Mouse (Mus musculus): ENCODE data around the gene Wdr74. TPM values are rescaled to one million over a fixed set of nuclear protein-coding genes. Genes with fewer than 3 reads are reported as not detected.

The Wdr74 gene
- total and polyA plus RNA-seq, 3 experiments, result 133 to 235 (median 203) TPM

DNA sequence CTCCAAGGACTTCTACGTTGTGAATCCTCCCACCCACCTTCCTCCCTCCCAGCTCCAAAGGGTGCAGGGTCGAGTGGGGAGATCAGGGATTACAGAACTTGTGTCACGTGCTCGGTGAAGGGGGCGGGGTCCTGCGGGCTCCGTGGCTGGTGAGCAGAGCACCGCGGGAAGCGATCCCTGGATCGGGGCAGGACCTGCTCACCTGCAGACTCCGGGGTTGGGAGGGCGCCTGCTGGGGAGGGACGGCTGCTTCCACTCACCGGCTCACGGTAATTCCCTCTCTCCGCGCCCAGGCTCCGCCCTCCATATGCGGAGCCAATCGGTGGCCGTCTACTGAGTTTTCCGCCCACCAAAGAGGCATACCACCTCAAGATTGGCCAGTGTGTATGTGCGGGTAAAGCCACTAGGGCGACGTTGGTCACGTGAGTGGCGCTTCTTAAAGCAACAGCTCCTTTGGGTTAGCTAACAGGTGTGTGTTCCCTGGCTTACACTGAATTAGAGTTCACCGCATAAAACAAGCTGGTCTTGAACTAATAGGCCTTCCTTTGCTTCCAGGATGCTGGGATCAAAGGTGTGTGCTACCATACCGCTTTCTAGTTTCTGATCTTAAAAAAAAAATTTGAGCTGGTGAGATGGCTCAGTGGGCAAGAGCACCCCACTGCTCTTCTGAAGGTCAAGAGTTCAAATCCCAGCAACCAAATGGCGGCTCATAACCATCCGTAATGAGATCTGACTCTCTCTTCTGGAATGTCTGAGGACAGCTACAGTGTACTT is 50.6 kb downstream of the Wdr74 start, which contains the start of gene Taf6l (continued):
- TF ChIP-seq ELF1 (IDR thresholded peaks at IDR 0.05; ENCODE audit: low read depth, low read length), result peak; percentile 56
- TF ChIP-seq BHLHE40 (IDR thresholded peaks at IDR 0.05; ENCODE audit: low read depth, low read length), result peak; percentile 98

DNA sequence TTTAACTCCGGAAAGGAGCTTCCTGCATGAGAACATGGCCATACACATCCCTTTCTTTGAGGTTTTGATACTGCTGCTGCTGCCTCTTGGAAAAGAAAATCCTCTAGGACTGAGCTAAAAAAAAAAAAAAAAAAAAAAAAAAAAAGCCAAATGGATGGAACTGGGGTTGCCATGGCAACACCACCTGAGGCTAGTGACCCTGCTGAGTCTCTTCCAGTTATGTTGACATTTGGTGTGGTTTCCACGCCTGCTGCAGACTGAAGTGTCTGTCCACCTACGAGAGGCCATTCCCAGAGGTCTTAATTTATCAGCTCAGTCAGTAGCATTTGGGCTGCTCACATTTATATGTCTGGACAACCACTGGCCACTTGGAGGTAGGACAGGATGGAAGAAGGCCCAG is 52.9 kb downstream of the Wdr74 start:
- no peak overlapping the region for H3K27ac ChIP-seq (ENCODE audit: insufficient read depth, low read depth)
- no peak for DNase-seq (ENCODE audit: extremely low read depth)
- H3K4me2 ChIP-seq (ENCODE audit: insufficient read depth, low read depth, poor library complexity, severe bottlenecking), result no peak overlapping the region
- peaks cover 2 to 17% of the 10 kb centered on the region in 2 experiments; a peak in 3 of 4 replicates for H3K4me1 ChIP-seq (ENCODE audit: control insufficient read depth in 1 of 2, insufficient read depth in 2 of 2)
- H3K27me3 ChIP-seq (replicated peaks), result no peaks in the 10 kb centered on the region
- H3K4me3 ChIP-seq (replicated peaks in 1 of 3; ENCODE audit: low read depth in 2 of 3, low read length in 2 of 3, poor library complexity in 1 of 3), result no peak overlapping the region
- in situ Hi-C loops (cut with MboI; ENCODE audit: low pct_ligation_motif_present, low pct_unique_long_range_greater_than_20kb, low sequenced_read_pairs) (no loop called here), dilution Hi-C loops (cut with MboI; ENCODE audit: extremely low pct_ligation_motif_present, extremely low pct_unique_long_range_greater_than_20kb, low sequenced_read_pairs) (no loop called here)
- H3K79me2 ChIP-seq (replicated peaks; ENCODE audit: control insufficient read depth, extremely low read depth, insufficient read depth, poor library complexity, severe bottlenecking), result no peaks in the 10 kb centered on the region; the same call in 1 of the 2 replicates
- no peak overlapping the region for H3K9ac ChIP-seq (ENCODE audit: insufficient read depth, low read depth)
- H3K9me3 ChIP-seq (replicated peaks; ENCODE audit: low read length), result peaks cover 6% of the 10 kb centered on the region
- TF ChIP-seq SMC3 (IDR thresholded peaks at IDR 0.05; ENCODE audit: low read depth, low read length), result no peak
- TF ChIP-seq ELF1 (IDR thresholded peaks at IDR 0.05; ENCODE audit: low read depth, low read length), result no peak
- TF ChIP-seq ZC3H11A (IDR thresholded peaks at IDR 0.05; ENCODE audit: low read depth, low read length), result no peak
- peak; percentile 56 for TF ChIP-seq ZNF384 (IDR thresholded peaks at IDR 0.05; ENCODE audit: low read depth, low read length)
- H3K36me3 ChIP-seq (replicated peaks in 1 of 2; ENCODE audit: control insufficient read depth in 1 of 2, insufficient read depth in 1 of 2, low read length in 1 of 2), result peaks cover 12 to 33% of the 10 kb centered on the region in 2 experiments

DNA sequence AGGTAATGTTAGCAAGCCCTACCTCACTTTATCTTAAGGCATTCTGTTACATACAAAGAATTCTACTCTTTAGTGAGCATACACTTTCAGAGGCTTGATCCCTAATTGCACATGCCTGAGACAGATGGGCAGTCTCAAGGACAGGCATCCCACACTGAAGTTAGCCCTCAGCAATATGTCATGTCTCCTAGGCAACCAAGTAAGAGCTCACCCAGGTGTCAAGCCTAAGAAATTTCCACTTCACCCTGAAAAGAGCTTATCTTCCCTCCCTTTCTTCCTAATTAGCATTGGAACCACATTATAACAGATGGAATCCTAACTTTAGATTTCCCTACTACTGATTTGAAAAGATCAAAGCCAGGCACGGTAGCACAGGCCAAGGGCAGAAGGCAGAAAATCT is 53.5 kb downstream of the Wdr74 start:
- no peak overlapping the region for H3K9ac ChIP-seq (ENCODE audit: insufficient read depth, low read depth)
- TF ChIP-seq ETS1 (conservative IDR thresholded peaks at IDR 0.05; ENCODE audit: low read depth, low read length), result no peak
- no peak for TF ChIP-seq CHD1 (IDR thresholded peaks at IDR 0.05; ENCODE audit: low read depth, low read length)
- no peak for TF ChIP-seq CHD2 (IDR thresholded peaks at IDR 0.05; ENCODE audit: low read length)
- no peak for TF ChIP-seq UBTF (IDR thresholded peaks at IDR 0.05; ENCODE audit: low read depth, low read length)
- TF ChIP-seq MEF2A (IDR thresholded peaks at IDR 0.05; ENCODE audit: borderline replicate concordance, low read depth, low read length), result no peak
- TF ChIP-seq POLR2AphosphoS2 (IDR thresholded peaks at IDR 0.05; ENCODE audit: low read depth, low read length), result no peak
- no peak for TF ChIP-seq MAFK (IDR thresholded peaks at IDR 0.05; ENCODE audit: insufficient replicate concordance, low read length)
- TF ChIP-seq USF1 (IDR thresholded peaks at IDR 0.05; ENCODE audit: low read depth, low read length), result no peak
- TF ChIP-seq ZNF384 (IDR thresholded peaks at IDR 0.05; ENCODE audit: low read depth, low read length), result no peak
- TF ChIP-seq MAZ (IDR thresholded peaks at IDR 0.05; ENCODE audit: low read depth, low read length), result no peak
- TF ChIP-seq JUND (conservative IDR thresholded peaks at IDR 0.05; ENCODE audit: low read depth, low read length), result no peak
- no peak for TF ChIP-seq USF2 (conservative IDR thresholded peaks at IDR 0.05; ENCODE audit: low read depth, low read length)
- TF ChIP-seq MXI1 (IDR thresholded peaks at IDR 0.05; ENCODE audit: low read depth, low read length), result no peak
- no peak for TF ChIP-seq TBP (conservative IDR thresholded peaks at IDR 0.05; ENCODE audit: low read depth, low read length)
- no peak for TF ChIP-seq GABPA (IDR thresholded peaks at IDR 0.05; ENCODE audit: insufficient replicate concordance, low read depth, low read length)
- no peak for TF ChIP-seq RAD21 (IDR thresholded peaks at IDR 0.05; ENCODE audit: low read depth, low read length)
- TF ChIP-seq TCF12 (IDR thresholded peaks at IDR 0.05; ENCODE audit: low read depth, low read length), result no peak
- in situ Hi-C loops (cut with MboI; ENCODE audit: low pct_ligation_motif_present, low pct_unique_long_range_greater_than_20kb, low sequenced_read_pairs) (no loop called here), dilution Hi-C loops (cut with MboI; ENCODE audit: extremely low pct_ligation_motif_present, extremely low pct_unique_long_range_greater_than_20kb, low sequenced_read_pairs) (no loop called here)
- H3K4me3 ChIP-seq (replicated peaks in 1 of 3; ENCODE audit: low read depth in 2 of 3, low read length in 2 of 3, poor library complexity in 1 of 3), result no peak overlapping the region
- DNase-seq (ENCODE audit: extremely low read depth), result no peak
- H3K27ac ChIP-seq (ENCODE audit: insufficient read depth, low read depth), result no peak overlapping the region
- H3K4me1 ChIP-seq (ENCODE audit: control insufficient read depth in 1 of 2, insufficient read depth in 2 of 2), result peaks cover 2 to 17% of the 10 kb centered on the region in 2 experiments; a peak in 3 of 4 replicates
- H3K27me3 ChIP-seq (replicated peaks), result no peaks in the 10 kb centered on the region
- H3K4me2 ChIP-seq (ENCODE audit: insufficient read depth, low read depth, poor library complexity, severe bottlenecking), result no peak overlapping the region
- H3K79me2 ChIP-seq (replicated peaks; ENCODE audit: control insufficient read depth, extremely low read depth, insufficient read depth, poor library complexity, severe bottlenecking), result no peaks in the 10 kb centered on the region; the same call in 1 of the 2 replicates
- H3K9me3 ChIP-seq (replicated peaks; ENCODE audit: low read length), result peaks cover 12% of the 10 kb centered on the region
- H3K36me3 ChIP-seq (replicated peaks in 1 of 2; ENCODE audit: control insufficient read depth in 1 of 2, insufficient read depth in 1 of 2, low read length in 1 of 2), result peaks cover 15 to 35% of the 10 kb centered on the region in 2 experiments
